Mouse (Mus musculus) spleen, adult 18-20 months (tissue): Measurements from ENCODE around the gene Gopc.
"Not testable (repeated sequence)": the region's sequence is repeated elsewhere in the genome, so short reads cannot be mapped to it uniquely, and the experiment has no call there.

ENCODE experiments used
- DNase-seq, 2 experiments: peaks; one replicate each; pipeline ENCODE4 v3.0.0; 2022; ENCODE audit warnings: mixed read lengths in 2 of 2

The Gopc gene

DNA sequence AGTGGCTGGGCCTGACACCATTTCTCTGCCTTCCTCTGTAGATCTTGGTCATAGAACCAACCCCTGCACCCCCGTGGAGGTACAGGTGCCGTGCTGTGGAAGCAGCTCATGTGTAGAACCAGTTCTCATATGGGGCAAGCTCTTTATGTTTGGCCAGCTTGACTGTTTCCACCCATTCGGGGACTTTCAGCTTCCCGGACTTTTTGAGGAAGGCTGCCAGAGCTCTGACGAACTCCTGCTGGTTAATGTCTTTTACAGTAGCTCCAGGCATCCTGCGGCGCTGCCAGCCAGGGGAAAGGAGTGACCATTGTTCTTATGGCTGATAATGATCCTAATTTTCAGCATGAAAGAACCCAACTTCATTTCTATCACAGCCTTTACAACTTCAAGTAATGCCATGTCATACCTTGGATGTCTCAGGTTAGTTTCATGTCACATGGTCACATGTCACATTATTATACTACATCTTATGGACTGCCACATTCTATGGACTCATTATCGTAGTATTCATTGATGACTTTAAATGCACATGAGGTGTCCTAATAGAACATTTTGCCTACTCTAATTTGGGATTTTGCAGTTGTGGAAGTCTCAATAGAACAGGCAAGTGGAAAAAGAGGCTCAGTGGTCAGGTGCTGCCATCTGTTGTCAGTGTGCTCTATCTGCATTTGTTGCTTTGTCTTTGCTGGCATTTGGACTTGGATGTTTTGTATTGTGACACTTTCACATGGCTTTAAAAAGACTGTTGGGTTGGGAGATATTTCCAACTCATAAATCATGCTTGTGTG lies 3.1 kb upstream of the Gopc start:
- DNase-seq, result peak; percentile 13 to 45

DNA sequence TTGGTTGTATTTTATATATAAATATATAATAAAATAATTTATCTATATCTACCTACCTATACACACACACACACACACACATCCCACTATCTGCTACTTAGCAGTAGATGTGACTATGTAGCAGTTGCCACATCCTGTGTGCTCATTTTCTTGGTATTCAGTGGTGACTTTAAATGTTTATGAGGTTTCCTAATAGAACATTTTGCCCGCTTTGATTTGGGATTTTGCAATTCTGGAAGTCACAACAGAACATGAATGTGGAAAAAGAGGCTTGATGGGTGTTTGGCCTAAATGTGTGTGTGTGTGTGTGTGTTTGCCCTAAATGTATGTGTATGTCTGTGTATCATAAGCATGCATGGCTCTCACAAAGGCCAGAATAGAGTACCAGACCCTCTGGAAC lies 1.6 kb upstream of the Gopc start:
- no peak for DNase-seq

DNA sequence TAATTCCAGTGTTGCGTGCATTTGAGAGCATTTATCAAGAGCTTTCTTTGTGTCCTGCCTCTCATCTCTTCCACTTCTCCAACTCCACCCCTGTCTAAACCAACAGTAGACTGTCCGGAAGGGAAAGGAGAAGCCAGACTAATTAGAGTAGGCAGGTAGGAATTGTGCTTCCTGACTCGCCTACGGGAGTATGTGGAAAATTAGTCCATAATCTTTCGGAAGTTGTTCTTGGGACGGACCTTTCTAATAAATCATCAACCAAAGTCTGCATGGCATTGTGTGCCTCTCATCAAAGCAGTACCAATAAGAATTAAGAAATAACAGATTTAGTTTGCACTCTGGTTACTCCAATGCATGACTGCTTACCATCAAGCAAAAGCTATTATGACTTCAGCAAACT lies 1.1 kb upstream of the Gopc start:
- DNase-seq, result no peak

DNA sequence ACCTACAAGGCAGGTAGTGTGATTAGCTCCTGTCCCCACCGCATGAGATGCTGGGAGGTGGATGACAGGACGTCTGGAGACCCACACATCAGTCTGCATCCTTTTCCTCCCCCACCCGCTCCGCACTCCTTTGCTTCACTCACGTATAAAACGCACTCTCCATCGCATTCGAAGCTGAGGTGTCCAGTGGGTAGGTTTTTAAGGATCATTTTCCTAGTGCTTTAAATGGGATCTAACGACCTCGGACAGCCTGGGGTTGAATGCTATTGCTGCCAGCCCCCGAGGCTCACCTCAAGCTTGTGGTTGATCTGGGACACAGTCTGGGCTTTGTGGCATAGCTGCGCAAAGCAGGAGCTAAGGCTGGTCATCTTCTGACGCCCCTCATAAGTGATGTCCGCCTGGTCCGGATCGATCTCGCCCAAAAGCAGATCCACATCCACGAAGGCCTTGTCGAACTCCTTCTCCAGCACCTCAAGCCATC lies 563 bp downstream of the Gopc start:
- DNase-seq, result no peak

DNA sequence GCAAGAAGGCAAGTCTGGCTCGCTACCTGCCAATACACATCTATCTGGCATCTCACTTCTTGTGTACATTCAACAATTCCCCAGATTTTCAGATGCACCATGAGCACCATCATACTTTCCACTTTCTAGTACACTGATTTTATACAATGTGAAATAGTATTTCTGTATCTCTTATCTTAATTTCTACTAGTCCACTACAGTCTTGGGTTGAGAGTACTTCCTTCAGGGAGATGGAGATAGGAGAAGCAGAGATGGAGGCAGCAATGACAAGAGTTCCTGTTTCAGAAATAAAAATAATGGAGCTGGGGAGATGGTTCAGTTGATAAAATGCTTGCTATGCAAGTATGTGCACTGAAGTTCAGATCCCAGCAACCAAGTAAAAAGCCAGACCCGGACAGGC lies 4.1 kb downstream of the Gopc start:
- DNase-seq, result no peak

DNA sequence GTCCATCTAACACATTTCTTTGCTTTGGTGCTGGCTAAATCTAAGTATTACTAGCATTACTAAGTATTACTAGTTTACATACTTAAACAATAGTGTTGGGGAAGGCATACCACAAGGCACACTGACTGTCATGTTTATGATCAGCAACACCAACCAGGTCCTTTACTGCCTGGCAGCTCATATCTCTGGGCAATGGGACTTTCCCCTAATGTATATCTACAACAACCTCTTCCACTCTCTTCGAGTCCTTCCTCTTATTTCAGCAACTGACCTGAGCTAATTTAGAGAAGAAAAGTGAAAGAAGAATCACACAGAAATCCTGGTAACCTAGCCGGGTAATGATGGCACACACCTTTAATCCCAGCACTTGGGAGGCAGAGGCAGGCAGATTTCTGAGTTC lies 5.5 kb downstream of the Gopc start:
- no peak for DNase-seq

DNA sequence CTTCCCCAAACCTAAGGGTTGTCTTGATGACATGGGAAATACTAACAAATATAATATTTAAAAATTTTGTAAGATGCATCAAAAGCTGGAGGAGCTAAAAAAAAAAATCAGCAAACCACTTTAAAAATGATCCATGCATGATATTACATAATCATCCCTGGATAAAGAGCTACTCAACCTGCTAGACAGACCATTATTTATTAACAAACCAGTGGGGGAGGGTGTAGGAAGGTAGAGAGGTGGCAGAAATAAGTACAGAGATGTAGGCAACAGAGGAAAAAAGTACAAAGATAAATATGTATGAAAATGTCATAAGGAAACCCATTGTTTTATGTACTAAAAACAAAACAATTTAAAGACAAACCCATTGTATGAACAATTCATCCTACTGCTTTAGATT lies 7.3 kb downstream of the Gopc start:
- DNase-seq, result no peak

DNA sequence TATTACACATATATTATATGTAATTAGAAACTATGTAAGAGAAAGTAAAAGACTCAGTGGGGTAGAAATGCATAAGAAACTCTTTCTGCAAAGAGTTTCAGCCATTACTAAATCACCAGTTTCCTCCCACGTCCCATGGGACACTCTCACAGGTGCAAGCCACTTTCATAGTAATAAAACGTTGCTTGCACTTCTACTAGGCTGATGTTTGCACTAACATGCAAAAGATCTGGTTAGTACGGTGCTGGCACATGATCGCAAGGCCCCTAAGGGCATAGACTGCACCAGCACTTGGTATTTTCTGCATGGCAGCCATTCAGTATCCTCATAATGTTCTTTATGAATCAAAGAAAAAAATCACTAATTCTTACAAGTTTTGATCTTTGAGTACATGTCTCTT lies 8.1 kb downstream of the Gopc start:
- DNase-seq, result peak; percentile 37 to 43

DNA sequence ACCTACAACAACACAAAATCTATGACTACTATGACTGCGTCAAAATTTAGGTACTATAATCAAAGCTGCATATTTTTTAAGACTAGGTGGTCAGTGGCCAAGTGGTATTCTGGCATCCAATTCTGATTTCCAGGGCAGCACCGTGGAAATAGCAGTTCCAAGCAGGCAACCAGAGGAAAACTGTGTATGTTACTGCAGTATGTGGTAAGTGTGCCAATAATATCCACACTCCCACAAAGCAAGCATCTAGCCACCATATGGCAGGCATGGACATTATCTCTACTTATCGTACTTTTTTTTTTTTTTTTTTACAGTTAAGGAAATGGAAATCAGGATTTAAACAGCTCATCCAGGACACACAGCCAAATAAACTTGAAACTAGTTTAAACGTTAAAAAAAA lies 13.5 kb downstream of the Gopc start:
- DNase-seq, result no peak

DNA sequence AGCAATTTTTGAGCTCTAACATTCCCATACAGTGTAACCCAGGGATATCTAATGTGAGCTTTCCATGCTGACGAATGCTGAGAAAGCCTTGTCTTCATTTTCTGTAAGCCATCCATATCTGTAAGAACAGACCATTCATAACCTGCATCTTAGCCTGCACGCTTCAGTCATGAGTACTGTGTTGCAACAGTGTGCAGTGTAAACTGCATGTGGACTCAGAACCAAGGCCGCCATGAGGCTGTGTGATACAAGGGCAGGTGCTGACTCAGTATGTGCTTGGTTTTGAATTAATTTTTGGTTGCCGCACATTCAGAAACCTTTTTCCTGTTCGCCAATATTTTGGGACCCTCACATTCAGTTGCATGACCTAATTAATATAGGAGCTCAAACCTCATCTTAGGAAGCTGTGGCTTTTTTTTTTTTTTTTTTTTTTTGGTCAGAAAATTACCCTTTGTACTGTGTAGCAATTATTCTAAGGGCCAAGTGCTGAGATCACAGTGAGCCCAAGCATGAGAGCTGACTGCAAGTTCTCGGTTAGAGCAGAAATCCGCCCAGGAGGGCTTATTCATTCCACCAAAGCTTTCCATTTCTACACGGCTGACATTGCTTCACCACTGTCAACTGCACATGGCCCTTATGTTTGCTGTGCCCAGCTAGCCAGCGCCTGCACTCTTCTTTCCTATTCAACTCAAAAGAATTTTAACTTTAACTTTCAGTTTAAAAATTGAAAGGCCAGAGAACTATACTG lies 20.9 kb downstream of the Gopc start:
- DNase-seq, result no peak

DNA sequence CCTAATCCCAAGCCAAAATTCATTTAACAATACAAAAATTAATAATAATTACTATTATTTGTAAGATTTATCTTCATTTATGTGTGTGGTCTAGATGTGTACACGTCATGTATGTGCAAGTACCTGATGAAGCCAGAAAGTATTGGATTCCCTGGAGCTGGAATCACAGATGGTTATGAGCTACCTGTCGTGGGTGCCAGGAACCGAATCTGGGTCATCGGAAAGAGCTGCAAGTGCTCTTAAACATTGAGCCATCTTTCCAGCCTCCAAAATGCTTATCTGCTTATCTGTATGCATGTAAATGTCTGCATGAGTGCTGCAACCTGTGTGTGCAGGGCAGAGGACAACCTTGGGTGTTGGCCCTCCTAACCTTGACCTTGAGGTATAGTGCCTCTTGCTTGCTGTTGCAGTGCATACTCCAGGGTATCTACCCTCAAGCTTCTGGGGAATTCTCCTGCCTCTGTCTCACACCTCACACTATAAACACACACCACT lies 21.6 kb downstream of the Gopc start:
- DNase-seq, result no peak

DNA sequence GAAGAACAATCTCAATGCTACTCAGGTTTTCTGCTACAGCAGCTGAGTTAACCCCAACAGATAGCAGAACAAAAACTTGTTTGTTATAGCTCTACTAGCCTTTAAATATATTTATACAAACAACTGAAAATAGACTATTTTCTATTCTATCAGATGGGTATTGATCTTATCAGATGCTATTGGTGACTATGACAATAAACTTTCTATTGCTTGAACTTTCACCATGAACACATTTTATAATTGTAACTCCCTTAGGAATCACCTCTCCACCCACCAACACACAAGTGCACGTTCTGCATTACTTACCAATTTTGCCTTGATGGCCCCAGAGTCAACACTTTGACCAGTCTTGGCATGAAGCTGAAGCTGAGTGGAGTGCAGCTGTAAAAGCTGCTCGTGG lies 23.5 kb downstream of the Gopc start, which contains the start of gene Gm26741:
Gene Gm26741 (plus strand): TSS at position 301 of the 400 bp plus-strand sequence.
- no peak for DNase-seq

DNA sequence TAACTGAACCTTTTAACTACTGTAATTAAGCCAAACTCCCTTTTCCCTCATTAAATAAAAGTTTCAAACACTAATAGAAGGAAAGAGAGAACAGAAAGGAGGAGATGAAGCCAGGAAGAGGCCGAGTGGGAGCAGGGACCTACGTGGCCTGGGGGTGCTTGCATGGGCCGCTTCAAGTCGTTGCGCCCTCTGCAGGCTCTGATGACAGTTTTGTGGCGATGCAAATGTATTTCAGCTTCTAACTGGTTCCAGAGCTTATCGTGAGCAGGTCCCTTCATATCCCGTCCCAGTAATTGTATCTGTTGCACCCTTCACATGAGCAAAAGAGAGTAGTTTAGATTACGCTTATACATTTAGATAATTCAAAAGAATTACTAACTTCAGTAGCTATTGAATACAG lies 28.7 kb downstream of the Gopc start:
- DNase-seq, result no peak

DNA sequence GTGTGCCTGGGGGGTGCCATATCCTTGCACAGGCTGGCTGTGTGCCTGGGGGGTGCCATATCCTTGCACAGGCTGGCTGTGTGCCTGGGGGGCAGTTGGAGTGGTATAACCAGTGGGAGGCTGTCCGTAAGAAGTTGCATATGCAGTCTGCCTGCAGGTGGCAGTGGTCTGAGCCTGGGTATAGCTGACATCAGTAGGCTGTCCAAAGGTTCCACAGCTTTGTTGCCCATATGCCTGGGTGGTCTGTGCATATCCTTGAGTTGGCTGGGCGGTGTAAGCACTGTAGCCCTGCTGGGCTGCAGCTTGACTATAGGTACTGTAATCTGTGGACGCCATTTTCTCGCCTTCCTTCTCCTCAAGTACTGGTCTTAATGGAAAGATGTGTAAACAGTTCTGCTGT lies 38.6 kb downstream of the Gopc start:
- DNase-seq, result not testable (repeated sequence)

DNA sequence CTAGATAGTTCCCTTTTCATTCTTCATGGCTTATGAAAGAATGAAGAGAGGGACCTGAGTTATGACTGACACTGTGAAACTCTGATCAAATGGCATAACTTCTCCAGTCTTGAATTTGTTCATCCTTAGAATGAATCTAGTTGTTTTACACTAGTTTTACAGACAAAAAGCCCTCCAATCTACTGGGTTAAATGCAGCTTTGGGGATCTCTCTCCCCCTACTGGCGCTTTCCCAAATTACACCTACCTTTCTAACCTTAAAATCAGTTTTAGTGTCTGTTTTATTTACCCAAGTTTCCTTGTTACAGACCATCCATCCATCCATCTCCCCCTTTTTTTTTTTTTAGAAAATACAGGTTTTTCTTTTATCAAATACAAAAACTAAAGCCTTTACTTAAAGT lies 50.9 kb downstream of the Gopc start:
- peak in 1 of 2 experiments; percentile 30 for DNase-seq

DNA sequence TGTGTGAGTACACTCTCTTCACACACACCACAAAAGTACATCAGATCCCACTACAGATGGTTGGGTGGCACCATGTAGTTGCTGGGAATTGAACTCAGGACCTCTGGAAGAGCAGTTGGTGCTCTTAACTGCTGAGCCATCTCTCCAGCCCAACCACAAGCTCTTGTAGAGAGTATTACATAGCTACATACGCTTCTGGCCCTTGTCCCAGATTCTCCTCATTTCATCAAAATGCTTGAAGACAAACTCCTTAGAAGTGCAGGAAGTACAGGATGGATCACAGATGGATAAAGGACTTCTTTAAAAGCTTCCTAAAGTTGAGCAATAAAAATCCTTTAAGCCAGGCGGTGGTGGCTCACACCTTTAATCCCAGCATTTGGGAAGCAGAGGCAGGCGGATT lies 60.0 kb downstream of the Gopc start:
- DNase-seq, result no peak

DNA sequence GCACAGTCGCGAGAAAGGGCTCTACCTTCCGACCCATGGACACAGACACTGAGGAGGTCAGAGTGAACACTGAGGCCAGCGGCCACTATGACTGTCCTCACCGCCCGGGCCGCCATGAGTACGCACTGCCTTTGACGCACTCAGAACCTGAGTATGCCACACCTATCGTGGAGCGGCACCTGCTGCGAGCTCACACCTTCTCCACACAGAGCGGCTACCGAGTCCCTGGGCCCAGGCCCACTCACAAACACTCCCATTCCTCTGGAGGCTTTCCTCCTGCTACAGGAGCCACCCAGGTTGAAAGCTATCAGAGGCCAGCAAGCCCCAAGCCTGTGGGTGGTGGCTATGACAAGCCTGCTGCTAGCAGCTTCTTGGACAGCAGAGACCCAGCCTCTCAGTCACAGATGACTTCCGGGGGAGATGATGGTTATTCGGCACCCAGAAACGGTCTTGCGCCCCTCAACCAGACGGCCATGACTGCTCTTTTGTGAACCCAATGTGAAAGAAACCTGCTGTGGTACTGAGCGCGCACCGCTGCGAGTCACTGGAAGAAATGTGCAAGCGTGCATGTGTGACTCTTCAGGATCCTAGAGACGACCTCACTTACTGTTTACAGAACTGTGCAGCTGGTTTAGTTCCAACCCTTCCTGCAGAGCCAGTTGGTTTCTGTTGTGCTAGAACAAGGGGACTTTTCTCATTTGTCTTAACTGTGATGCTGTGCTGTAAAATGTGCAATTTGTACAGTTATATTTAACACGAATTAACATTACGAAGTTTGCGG lies 62.2 kb downstream of the Gopc start:
- no peak for DNase-seq

DNA sequence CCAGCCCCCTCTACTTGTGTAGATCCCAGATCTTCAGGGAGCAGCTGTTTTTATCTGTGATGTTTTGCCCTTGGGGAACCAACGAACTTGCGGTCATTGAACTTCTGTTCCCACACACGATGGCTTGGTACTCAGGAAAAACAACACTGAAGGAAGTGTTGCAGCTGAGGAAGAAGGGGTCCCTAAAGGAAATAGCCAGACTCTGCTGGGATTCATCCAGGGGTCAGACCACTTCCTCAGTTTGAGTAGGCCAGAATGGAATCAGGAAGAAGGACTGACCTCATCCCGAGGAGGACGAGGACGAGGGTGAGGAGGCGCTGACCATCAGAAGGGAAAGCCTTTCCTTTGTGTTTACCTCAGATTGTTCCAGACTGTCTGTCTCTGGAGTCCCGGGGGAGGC lies 72.7 kb downstream of the Gopc start:
- no peak for DNase-seq

DNA sequence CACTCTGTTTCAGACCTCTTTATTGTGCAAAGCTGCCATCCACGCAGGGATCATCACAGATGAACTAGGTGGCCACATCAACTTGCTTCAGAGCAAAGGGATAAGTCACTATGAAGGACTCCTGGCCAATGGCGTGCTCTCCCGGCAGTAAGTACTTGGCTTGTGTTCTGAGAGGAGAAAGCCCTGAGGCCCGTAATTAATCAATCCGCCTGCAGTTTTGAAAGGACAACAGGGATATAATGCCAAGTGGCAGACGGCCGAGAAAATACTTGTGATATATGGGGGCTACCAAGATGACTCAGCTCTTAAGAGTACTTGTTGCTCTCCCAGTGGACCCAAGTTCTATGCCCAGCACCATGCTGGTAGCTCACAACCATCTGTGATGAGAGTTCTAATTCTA lies 77.3 kb downstream of the Gopc start:
- no peak for DNase-seq

DNA sequence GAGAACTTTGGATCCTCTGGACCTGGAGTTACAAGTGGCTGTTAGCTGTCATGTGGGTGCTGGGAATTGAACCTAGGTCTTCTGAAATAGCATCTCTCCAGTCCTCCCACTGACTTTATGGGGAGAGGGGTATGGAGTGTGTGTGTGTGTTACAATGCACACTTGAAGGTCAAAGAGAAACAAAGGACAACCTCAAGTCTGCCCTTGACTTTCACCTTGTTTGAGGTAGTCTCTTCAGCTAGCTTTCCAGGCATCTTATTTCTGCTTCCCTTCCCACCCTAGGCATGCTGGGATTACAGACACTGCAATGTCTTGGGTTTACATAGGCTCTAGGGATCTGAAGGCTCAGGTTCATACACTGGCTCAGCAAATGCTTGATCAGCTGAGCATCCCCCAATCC lies 79.7 kb downstream of the Gopc start:
- DNase-seq, result no peak

DNA sequence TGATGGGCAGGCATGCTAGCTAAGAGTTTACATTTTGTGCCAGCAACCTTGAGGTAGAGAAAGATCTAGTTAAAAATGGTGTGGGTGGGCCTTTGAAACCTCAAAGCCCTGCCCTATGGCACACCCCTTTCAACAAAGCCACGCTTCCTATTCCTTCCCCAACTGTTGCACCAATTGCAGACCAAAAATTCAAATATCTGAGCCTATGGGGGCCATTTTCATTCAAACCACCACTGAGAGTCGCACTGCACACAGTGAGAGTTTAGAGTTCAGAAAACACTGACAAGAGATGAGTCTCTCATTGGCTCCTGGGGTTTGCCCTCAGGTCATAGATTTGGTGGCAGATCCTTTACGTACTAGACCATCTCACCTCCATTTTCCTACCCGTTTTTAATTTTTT lies 80.2 kb downstream of the Gopc start:
- no peak for DNase-seq

DNA sequence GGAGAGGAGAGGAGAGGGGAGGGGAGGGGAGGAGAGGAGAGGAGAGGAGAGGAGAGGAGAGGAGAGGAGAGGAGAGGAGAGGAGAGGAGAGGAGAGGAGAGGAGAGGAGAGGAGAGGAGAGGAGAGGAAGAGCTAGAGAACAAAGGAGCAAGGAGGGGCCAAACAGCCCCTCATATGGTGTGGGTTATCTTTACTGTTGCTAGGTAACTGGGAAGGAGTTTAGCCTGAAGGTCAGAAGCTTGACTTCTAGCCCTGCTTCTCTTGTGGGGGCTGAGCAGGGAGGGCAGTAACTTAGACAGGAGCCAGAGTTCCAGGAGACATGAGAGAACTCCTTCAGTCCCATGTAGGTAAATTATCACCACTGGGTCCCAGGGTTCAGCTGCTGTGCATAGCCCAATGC lies 83.4 kb downstream of the Gopc start:
- DNase-seq, result not testable (repeated sequence)

DNA sequence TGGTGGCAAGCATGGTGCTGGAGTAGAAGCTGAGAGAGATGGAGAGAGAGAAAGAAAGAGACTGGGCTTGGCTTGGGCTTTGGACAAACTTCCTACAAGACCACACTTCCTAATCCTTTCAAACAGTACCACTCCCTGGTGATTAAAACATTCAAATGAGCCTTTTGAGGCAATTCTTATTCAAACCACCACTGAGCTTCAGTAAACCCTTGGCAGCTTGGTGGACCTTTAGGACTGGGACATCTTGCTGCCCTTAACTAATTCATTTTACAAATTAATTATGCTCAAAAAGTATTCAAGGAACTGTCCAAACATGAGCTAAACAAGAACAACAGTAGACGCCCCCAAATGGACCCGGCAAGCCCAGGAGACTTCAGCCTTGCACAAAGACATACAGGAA lies 86.0 kb downstream of the Gopc start:
- DNase-seq, result no peak
